Mouse (Mus musculus) liver, embryonic 13.5 days (tissue): ENCODE results near the gene Cdh22. TPM values are rescaled to one million over a fixed set of nuclear protein-coding genes. Genes with fewer than 3 reads are reported as not detected.

ENCODE experiments used
- ATAC-seq: fragments of 200-750 bp; cut with Nextera tagmentation; 2 replicates; pipeline ENCODE4 v1.8.0; 2017; ENCODE audit warnings: low read depth, mild to moderate bottlenecking, moderate number of reproducible peaks, moderate library complexity
- DNase-seq: peaks from one replicate; pipeline ENCODE4 v3.0.0; 2022
- H3K27ac ChIP-seq: fragments of 300-500 bp; sonication (generic); 2 replicates; pipeline ENCODE4 v1.5.1; 2015; ENCODE audit warnings: moderate library complexity, mild to moderate bottlenecking, inconsistent platforms
- H3K27me3 ChIP-seq: fragments of 300-500 bp; sonication (generic); 2 replicates; pipeline ENCODE4 v1.6.1; 2015; ENCODE audit warnings: mild to moderate bottlenecking, inconsistent platforms
- H3K36me3 ChIP-seq: fragments of 300-500 bp; sonication (generic); 2 replicates; pipeline ENCODE4 v1.6.1; 2015; ENCODE audit warnings: mild to moderate bottlenecking, inconsistent platforms
- H3K4me1 ChIP-seq: fragments of 300-500 bp; sonication (generic); replicated peaks from 2 replicates; pipeline ENCODE4 v1.6.1; 2015; ENCODE audit warnings: inconsistent platforms
- H3K4me2 ChIP-seq: fragments of 300-500 bp; sonication (generic); 2 replicates; pipeline ENCODE4 v1.6.1; 2015; ENCODE audit warnings: inconsistent platforms, mild to moderate bottlenecking, moderate library complexity
- H3K4me3 ChIP-seq: fragments of 300-500 bp; sonication (generic); replicated peaks from 2 replicates; pipeline ENCODE4 v1.5.1; 2015; ENCODE audit warnings: mild to moderate bottlenecking, inconsistent platforms
- H3K9ac ChIP-seq: fragments of 300-500 bp; sonication (generic); 2 replicates; pipeline ENCODE4 v1.6.1; 2015; ENCODE audit warnings: mild to moderate bottlenecking, inconsistent platforms
- H3K9me3 ChIP-seq: fragments of 300-500 bp; sonication (generic); replicated peaks from 2 replicates; pipeline ENCODE4 v1.6.1; 2016; ENCODE audit warnings: inconsistent platforms
- WGBS: fragments of 180-500 bp; shearing (Covaris S2); methylation state at CpG from one replicate; pipeline ENCODE4 v1.1.7; 2015; ENCODE audit not compliant: insufficient replicate concordance; 5-methylcytosine and 5-hydroxymethylcytosine counted together
- polyA plus RNA-seq: library from polyadenylated mRNA; unstranded; fragments of >200 nt; fragmentation: Nextera tagmentation; extraction: Ambion mirVana; gene quantifications from 2 replicates; pipeline ENCODE4 v1.2.1, GENCODE M21; 2015

Cdh22 gene
- polyA plus RNA-seq, 1 experiment from 2014 or later, result not detected

- no peak for DNase-seq
- no peak for ATAC-seq
- H3K9ac ChIP-seq, result no peak overlapping the region
- no peak overlapping the region for H3K4me2 ChIP-seq
- 2% methylated on average over 15 of the region's 15 CpGs for WGBS
- no peak overlapping the region for H3K4me3 ChIP-seq
- peaks cover 10% of the 10 kb centered on the region for H3K4me1 ChIP-seq
- no peak overlapping the region for H3K27ac ChIP-seq
- H3K36me3 ChIP-seq, result no peaks in the 10 kb centered on the region
- no peaks in the 10 kb centered on the region for H3K9me3 ChIP-seq
- peaks cover 17% of the 10 kb centered on the region for H3K27me3 ChIP-seq
These were observed 101.1 kb downstream of the Cdh22 start for GRCm38 (mm10) chr2:165133566-165133965.

GRCm38 (mm10) chr2:165131428-165131827, 103.2 kb downstream of the Cdh22 start:
- Histone ChIP-seq H3K4me2 (no peak overlapping the region), H3K27me3 (peaks cover 14% of the 10 kb centered on the region), H3K9me3 (no peaks in the 10 kb centered on the region), H3K36me3 (no peaks in the 10 kb centered on the region), H3K4me3 (no peak overlapping the region), H3K4me1 (peaks cover 5% of the 10 kb centered on the region), H3K27ac (no peak overlapping the region), H3K9ac (no peak overlapping the region)
- 45% methylated on average over 12 of the region's 12 CpGs for WGBS
- ATAC-seq (no peak), DNase-seq (no peak)

- Histone ChIP-seq H3K4me2 (no peak overlapping the region), H3K27ac (no peak overlapping the region), H3K27me3 (peaks cover 10% of the 10 kb centered on the region), H3K9ac (no peak overlapping the region), H3K9me3 (no peaks in the 10 kb centered on the region), H3K36me3 (no peaks in the 10 kb centered on the region), H3K4me3 (no peak overlapping the region), H3K4me1 (no peaks in the 10 kb centered on the region)
- WGBS, result 48% methylated on average over 4 of the region's 4 CpGs
- ATAC-seq (no peak), DNase-seq (no peak)
These were observed 105.5 kb downstream of the Cdh22 start for GRCm38 (mm10) chr2:165129189-165129588.

- H3K27me3 ChIP-seq, result no peaks in the 10 kb centered on the region
- H3K9ac ChIP-seq, result no peak overlapping the region
- H3K4me1 ChIP-seq, result no peaks in the 10 kb centered on the region
- H3K36me3 ChIP-seq, result no peaks in the 10 kb centered on the region
- no peak overlapping the region for H3K4me3 ChIP-seq
- WGBS, result 45% methylated on average over 10 of the region's 10 CpGs
- no peak overlapping the region for H3K4me2 ChIP-seq
- DNase-seq, result no peak
- H3K9me3 ChIP-seq, result no peaks in the 10 kb centered on the region
- H3K27ac ChIP-seq, result no peak overlapping the region
- ATAC-seq, result no peak
These were observed 107.6 kb downstream of the Cdh22 start for GRCm38 (mm10) chr2:165126896-165127562.

- no peak overlapping the region for H3K9ac ChIP-seq
- peaks cover 46% of the 10 kb centered on the region for H3K27me3 ChIP-seq
- DNase-seq, result no peak
- H3K9me3 ChIP-seq, result no peaks in the 10 kb centered on the region
- H3K4me1 ChIP-seq, result no peaks in the 10 kb centered on the region
- no peak overlapping the region for H3K4me3 ChIP-seq
- 22% methylated on average over 10 of the region's 10 CpGs for WGBS
- no peak for ATAC-seq
- H3K4me2 ChIP-seq, result no peak overlapping the region
- no peak overlapping the region for H3K27ac ChIP-seq
- no peaks in the 10 kb centered on the region for H3K36me3 ChIP-seq
These were observed 113.3 kb downstream of the Cdh22 start for GRCm38 (mm10) chr2:165121206-165121840.

GRCm38 (mm10) chr2:165120765-165121164, 113.9 kb downstream of the Cdh22 start:
- no peak for ATAC-seq
- H3K27ac ChIP-seq, result no peak overlapping the region
- H3K9ac ChIP-seq, result no peak overlapping the region
- 68% methylated on average over 9 of the region's 9 CpGs for WGBS
- H3K4me3 ChIP-seq, result no peak overlapping the region
- no peak for DNase-seq
- no peak overlapping the region for H3K4me2 ChIP-seq
- H3K27me3 ChIP-seq, result peaks cover 52% of the 10 kb centered on the region
- H3K36me3 ChIP-seq, result no peaks in the 10 kb centered on the region
- H3K4me1 ChIP-seq, result no peaks in the 10 kb centered on the region
- H3K9me3 ChIP-seq, result no peaks in the 10 kb centered on the region

- Histone ChIP-seq H3K9me3 (no peaks in the 10 kb centered on the region), H3K4me3 (no peak overlapping the region), H3K36me3 (no peaks in the 10 kb centered on the region), H3K27me3 (peaks cover 98% of the 10 kb centered on the region), H3K27ac (no peak overlapping the region), H3K9ac (no peak overlapping the region), H3K4me2 (no peak overlapping the region), H3K4me1 (peaks cover 3% of the 10 kb centered on the region; the same call in 1 of the 2 replicates)
- ATAC-seq (peak; percentile 23; the same call in 1 of the 2 replicates), DNase-seq (no peak)
- 19% methylated on average over 11 of the region's 11 CpGs for WGBS
These were observed 120.9 kb downstream of the Cdh22 start for GRCm38 (mm10) chr2:165113733-165114132.

GRCm38 (mm10) chr2:165112149-165112548, 122.5 kb downstream of the Cdh22 start:
- WGBS, result 2% methylated on average over 48 of the region's 54 CpGs
- Histone ChIP-seq H3K4me2 (no peak overlapping the region), H3K27me3 (peaks cover 95% of the 10 kb centered on the region), H3K27ac (no peak overlapping the region), H3K4me1 (peaks cover 3% of the 10 kb centered on the region; the same call in 1 of the 2 replicates), H3K9me3 (no peaks in the 10 kb centered on the region), H3K9ac (no peak overlapping the region), H3K36me3 (no peaks in the 10 kb centered on the region), H3K4me3 (no peak overlapping the region)
- DNase-seq (peak; percentile 55), ATAC-seq (peak; percentile 50; the same call in 1 of the 2 replicates)

GRCm38 (mm10) chr2:165106585-165106984, 128.1 kb downstream of the Cdh22 start:
- Histone ChIP-seq H3K4me1 (no peaks in the 10 kb centered on the region), H3K9ac (no peak overlapping the region), H3K4me3 (no peak overlapping the region), H3K27ac (no peak overlapping the region), H3K36me3 (no peaks in the 10 kb centered on the region), H3K27me3 (peaks cover 66% of the 10 kb centered on the region), H3K4me2 (no peak overlapping the region), H3K9me3 (no peaks in the 10 kb centered on the region)
- no peak for DNase-seq
- 22% methylated on average over 18 of the region's 18 CpGs for WGBS
- no peak for ATAC-seq

GRCm38 (mm10) chr2:165105513-165106079, 129.1 kb downstream of the Cdh22 start:
- no peak for ATAC-seq
- H3K27me3 ChIP-seq, result peaks cover 60% of the 10 kb centered on the region

GRCm38 (mm10) chr2:165102920-165103319, 131.7 kb downstream of the Cdh22 start:
- DNase-seq (no peak), ATAC-seq (no peak)
- H3K27me3 ChIP-seq, result peaks cover 37% of the 10 kb centered on the region
- H3K4me3 ChIP-seq, result no peak overlapping the region
- no peak overlapping the region for H3K4me2 ChIP-seq
- no peaks in the 10 kb centered on the region for H3K4me1 ChIP-seq
- H3K9me3 ChIP-seq, result no peaks in the 10 kb centered on the region
- WGBS, result 41% methylated on average over 3 of the region's 3 CpGs
- no peak overlapping the region for H3K27ac ChIP-seq
- H3K9ac ChIP-seq, result no peak overlapping the region
- H3K36me3 ChIP-seq, result no peaks in the 10 kb centered on the region

More at GRCm38 (mm10) chr2:165105513-165106079, 129.1 kb downstream of the Cdh22 start:
- Histone ChIP-seq H3K27ac (no peak overlapping the region), H3K4me1 (no peaks in the 10 kb centered on the region), H3K9ac (no peak overlapping the region), H3K4me3 (no peak overlapping the region), H3K9me3 (no peaks in the 10 kb centered on the region), H3K4me2 (no peak overlapping the region), H3K36me3 (no peaks in the 10 kb centered on the region)
- DNase-seq, result no peak
- 57% methylated on average over 16 of the region's 16 CpGs for WGBS
